Mouse (Mus musculus) embryonic facial prominence, embryonic 11.5 days (tissue): ENCODE measurements around the gene Cln6. TPM values are rescaled to one million over a fixed set of nuclear protein-coding genes. Genes with fewer than 3 reads are reported as not detected.

Experiments used
- ATAC-seq: fragments of 200-750 bp; cut with Nextera tagmentation; replicated peaks from 2 replicates; pipeline ENCODE4 v1.8.0; 2017; ENCODE audit warnings: low read depth; ENCODE audit not compliant: insufficient number of reproducible peaks, low FRiP score, low TSS enrichment
- DNase-seq: peaks from one replicate; pipeline ENCODE4 v3.0.0-alpha.2; 2015; ENCODE audit warnings: low spot score
- H3K27ac ChIP-seq: fragments of 300-500 bp; sonication (generic); replicated peaks from 2 replicates; pipeline ENCODE4 v1.5.1; 2014; ENCODE audit warnings: mild to moderate bottlenecking, low read depth, low read length, control low read depth
- H3K27me3 ChIP-seq: fragments of 300-500 bp; sonication (generic); 2 replicates; pipeline ENCODE4 v1.6.1; 2014; ENCODE audit warnings: mild to moderate bottlenecking, low read length, moderate library complexity, mixed read lengths; ENCODE audit not compliant: control insufficient read depth, insufficient read depth
- H3K36me3 ChIP-seq: fragments of 300-500 bp; sonication (generic); replicated peaks from 2 replicates; pipeline ENCODE4 v1.6.1; 2014; ENCODE audit warnings: low read depth, mild to moderate bottlenecking, low read length, moderate library complexity, mixed read lengths; ENCODE audit not compliant: control insufficient read depth, insufficient read depth
- H3K4me1 ChIP-seq: fragments of 300-500 bp; sonication (generic); 2 replicates; pipeline ENCODE4 v1.6.1; 2014; ENCODE audit warnings: low read length, mixed read lengths; ENCODE audit not compliant: control insufficient read depth, insufficient read depth
- H3K4me2 ChIP-seq: fragments of 300-500 bp; sonication (generic); 2 replicates; pipeline ENCODE4 v1.6.1; 2014; ENCODE audit warnings: low read depth, mild to moderate bottlenecking, control low read depth, low read length, moderate library complexity
- H3K4me3 ChIP-seq: fragments of 300-500 bp; sonication (generic); 2 replicates; pipeline ENCODE4 v1.5.1; 2014; ENCODE audit warnings: low read depth, low read length, control low read depth
- H3K9ac ChIP-seq: fragments of 300-500 bp; sonication (generic); replicated peaks from 2 replicates; pipeline ENCODE4 v1.6.1; 2014; ENCODE audit warnings: mild to moderate bottlenecking, control low read depth, low read length
- H3K9me3 ChIP-seq: fragments of 300-500 bp; sonication (generic); replicated peaks from 2 replicates; pipeline ENCODE4 v1.6.1; 2016; ENCODE audit warnings: mild to moderate bottlenecking, low read length, inconsistent platforms, mixed read lengths; ENCODE audit not compliant: control insufficient read depth
- WGBS: fragments of 180-500 bp; shearing (Covaris S2); extraction: QIAGEN DNeasy Blood & Tissue Kit; methylation state at CpG from one replicate; pipeline ENCODE4 v1.1.7; 2014; 5-methylcytosine and 5-hydroxymethylcytosine counted together
- polyA plus RNA-seq: library from polyadenylated mRNA; unstranded; fragments of >200 nt; fragmentation: Nextera tagmentation; extraction: Ambion mirVana; gene quantifications from 2 replicates; pipeline ENCODE4 v1.2.1, GENCODE M21; 2014

Cln6 gene
- polyA plus RNA-seq, 1 experiment from 2014 or later, result 9.2 TPM

DNA sequence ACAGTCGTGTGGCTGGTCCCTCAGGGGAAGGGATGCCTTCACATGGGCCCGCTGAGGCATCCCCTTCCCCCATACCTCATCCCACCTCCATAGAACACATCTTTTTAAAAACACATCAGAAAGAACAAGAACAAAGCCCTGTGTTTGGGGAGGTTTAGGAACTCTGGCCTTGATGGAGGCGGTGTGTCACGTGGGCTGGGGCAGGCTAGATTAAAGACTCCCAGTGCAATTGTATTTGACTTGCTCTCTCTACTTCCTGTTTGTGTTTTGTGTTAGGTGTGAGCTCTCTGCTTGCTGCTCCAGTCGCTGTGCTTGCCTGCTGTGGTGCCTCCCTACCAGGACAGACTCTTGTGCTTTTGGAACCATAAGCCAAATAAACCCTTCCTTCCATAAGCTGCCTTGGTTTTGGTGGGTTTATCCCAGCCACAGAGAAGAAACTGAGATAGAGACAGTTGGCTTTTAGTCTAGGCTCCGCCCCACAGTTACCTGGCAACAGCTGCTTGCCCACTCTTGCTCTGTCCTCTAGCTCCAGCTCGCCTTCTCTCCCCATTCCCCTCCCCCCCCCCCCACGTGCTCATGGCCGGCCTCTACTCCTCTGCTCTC is 12.7 kb upstream of the Cln6 start:
- 3% methylated on average over 9 of the region's 9 CpGs for WGBS
- Histone ChIP-seq H3K9me3 (no peaks in the 10 kb centered on the region), H3K9ac (no peak overlapping the region), H3K4me1 (0 out of 2 replicates have a peak, but pooled peaks cover 2% of the 10 kb centered on the region), H3K4me2 (no peak overlapping the region), H3K27ac (0 out of 2 replicates have a peak overlapping the region, but pooled peaks have one; percentile 38), H3K36me3 (no peaks in the 10 kb centered on the region), H3K4me3 (no peak overlapping the region), H3K27me3 (no peaks in the 10 kb centered on the region)
- peak; percentile 50 for DNase-seq
- peak; percentile 50; the same call in 1 of the 2 replicates for ATAC-seq

DNA sequence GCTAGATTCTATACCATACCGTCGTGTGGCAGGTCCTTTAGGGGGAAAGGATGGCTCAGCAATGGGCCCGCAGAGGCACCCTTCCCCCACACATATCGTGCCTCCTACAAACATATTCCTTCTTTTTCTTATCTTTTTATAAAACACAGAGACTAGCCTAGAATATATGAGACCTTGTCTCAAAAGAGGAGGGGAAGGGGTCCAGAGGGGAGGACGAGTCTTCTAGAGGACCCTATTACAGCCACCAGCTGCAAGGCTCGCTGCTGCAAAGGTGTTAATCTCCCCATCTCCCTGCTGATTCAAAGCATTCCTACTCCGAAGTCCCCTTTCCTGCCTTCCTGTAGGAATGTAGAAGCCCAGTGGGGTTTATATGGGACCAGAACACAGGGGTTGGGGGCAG is 12.1 kb upstream of the Cln6 start:
- H3K9me3 ChIP-seq, result no peaks in the 10 kb centered on the region
- no peak for ATAC-seq
- 0 out of 2 replicates have a peak overlapping the region, but pooled peaks have one; percentile 38 for H3K27ac ChIP-seq
- H3K9ac ChIP-seq, result no peak overlapping the region
- H3K4me1 ChIP-seq, result 0 out of 2 replicates have a peak, but pooled peaks cover 2% of the 10 kb centered on the region
- no peak overlapping the region for H3K4me3 ChIP-seq
- 5% methylated on average over 7 of the region's 7 CpGs for WGBS
- H3K27me3 ChIP-seq, result no peaks in the 10 kb centered on the region
- H3K36me3 ChIP-seq, result no peaks in the 10 kb centered on the region
- no peak overlapping the region for H3K4me2 ChIP-seq
- DNase-seq, result no peak

DNA sequence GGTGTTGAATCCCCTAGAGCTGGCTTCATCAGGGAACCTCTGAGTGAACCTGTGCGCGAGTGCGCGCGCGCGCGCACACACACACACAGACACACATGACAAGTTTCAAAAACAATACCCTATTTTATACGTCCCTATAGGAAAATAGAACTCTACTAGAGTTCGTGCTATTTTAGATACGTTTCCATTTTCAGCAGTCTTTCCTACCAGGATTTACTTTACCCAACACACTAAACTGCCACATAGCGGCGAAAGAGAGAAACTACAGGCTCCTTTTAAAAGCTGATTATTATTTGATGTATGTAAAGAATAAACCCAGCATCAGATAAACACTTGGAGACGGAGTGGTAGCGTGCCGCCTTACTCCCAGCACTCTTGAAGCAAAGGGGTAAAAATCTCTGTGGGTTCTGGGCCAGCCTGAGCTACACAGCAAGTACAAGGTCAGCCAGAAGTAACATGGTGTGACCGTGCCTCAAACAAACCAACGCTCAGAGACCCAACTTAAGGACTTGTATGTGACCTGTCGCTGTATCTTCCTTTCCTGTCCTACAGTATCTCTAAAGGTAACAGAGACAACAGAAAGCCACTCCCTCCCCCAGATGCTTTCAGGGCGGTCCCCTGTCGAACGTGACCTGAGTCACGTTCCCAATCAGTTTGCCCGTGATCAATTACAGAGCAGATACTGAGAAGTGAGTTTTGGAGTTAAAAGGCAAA is 10.5 kb upstream of the Cln6 start:
- Histone ChIP-seq H3K9ac (no peak overlapping the region), H3K4me3 (peak overlapping the region; percentile 22), H3K9me3 (no peaks in the 10 kb centered on the region), H3K36me3 (no peaks in the 10 kb centered on the region), H3K27me3 (no peaks in the 10 kb centered on the region), H3K4me2 (peak overlapping the region; percentile 37), H3K27ac (no peak overlapping the region), H3K4me1 (0 out of 2 replicates have a peak, but pooled peaks cover 2% of the 10 kb centered on the region)
- WGBS, result 3% methylated on average over 24 of the region's 24 CpGs
- DNase-seq (peak; percentile 78), ATAC-seq (no peak)

DNA sequence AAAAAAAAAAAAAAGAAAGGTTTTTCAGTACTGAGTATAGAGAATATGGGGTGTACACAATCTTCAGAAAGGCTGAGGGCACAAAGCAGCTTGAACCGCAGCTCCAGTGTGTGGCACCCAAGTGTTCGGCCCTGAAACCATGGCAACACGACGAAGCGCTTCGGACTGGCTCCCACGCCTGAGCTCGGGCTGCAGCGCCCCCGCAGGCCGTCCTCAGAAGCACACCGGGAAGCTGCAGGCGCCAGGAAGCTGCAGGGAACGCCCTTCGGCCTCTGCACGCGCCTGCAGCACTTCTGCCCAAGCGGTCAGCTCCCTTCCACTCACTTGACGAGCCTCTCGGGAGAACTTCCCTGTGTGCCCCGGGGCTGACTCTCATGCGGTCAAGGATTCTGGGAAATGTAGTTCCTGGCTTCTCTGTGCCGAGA is 9.9 kb upstream of the Cln6 start:
- no peaks in the 10 kb centered on the region for H3K36me3 ChIP-seq
- WGBS, result 0% methylated on average over 23 of the region's 23 CpGs
- H3K9me3 ChIP-seq, result no peaks in the 10 kb centered on the region
- peak overlapping the region; percentile 37 for H3K4me2 ChIP-seq
- H3K27ac ChIP-seq, result no peak overlapping the region
- peak overlapping the region; percentile 22 for H3K4me3 ChIP-seq
- H3K4me1 ChIP-seq, result 0 out of 2 replicates have a peak, but pooled peaks cover 2% of the 10 kb centered on the region
- no peaks in the 10 kb centered on the region for H3K27me3 ChIP-seq
- no peak overlapping the region for H3K9ac ChIP-seq
- DNase-seq, result peak; percentile 97
- peak; percentile 91 for ATAC-seq

DNA sequence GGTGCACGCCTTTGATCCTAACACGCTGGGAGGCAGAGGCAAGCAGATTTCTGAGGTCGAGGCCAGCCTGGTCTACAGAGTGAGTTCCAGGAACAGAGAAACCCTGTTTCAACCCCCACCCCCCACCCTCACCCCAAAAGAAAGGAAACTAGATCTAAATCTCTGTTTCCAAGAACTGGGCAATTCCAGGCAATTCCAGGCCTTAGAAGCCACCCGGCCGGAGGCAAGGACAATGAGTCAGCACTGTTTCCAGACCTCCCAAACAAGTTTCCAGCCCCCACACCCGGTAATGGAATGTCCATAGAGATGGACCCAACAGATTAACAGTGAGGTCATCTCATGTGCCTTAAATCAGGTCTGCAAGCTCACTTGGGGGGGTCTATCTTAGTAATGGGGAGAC is 8.7 kb upstream of the Cln6 start:
- 0 out of 2 replicates have a peak, but pooled peaks cover 2% of the 10 kb centered on the region for H3K4me1 ChIP-seq
- WGBS, result 80% methylated on average over 6 of the region's 6 CpGs

DNA sequence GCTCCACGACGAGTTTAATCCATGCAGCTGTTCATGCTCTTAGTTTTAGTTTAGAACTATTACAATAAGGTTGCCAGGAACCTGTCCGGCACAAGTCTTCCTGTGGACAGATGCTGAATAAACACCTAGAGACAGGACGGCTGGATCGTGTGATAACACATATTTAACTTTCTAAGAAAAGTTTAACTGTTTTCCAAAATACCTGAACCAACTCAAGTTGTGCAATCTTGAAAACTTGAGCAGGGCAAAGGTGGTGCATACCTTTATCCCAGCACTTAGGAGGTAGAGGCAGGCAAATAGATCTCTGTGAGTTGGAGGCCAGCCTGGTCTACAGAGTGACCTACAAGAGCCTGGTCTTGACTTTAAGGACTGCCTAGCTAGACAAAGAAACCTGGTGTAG is 3.7 kb upstream of the Cln6 start:
- Histone ChIP-seq H3K27me3 (no peaks in the 10 kb centered on the region), H3K36me3 (no peaks in the 10 kb centered on the region), H3K4me3 (no peak overlapping the region), H3K4me1 (peaks cover 3% of the 10 kb centered on the region; the same call in 1 of the 2 replicates), H3K9me3 (no peaks in the 10 kb centered on the region), H3K4me2 (no peak overlapping the region), H3K27ac (no peak overlapping the region), H3K9ac (no peak overlapping the region)
- DNase-seq, result no peak
- no peak for ATAC-seq
- WGBS, result 77% methylated on average over 5 of the region's 5 CpGs

More for the DNA sequence above, 8.7 kb upstream of the Cln6 start:
- H3K36me3 ChIP-seq, result no peaks in the 10 kb centered on the region
- no peak overlapping the region for H3K4me3 ChIP-seq
- no peak overlapping the region for H3K9ac ChIP-seq
- ATAC-seq (no peak), DNase-seq (no peak)
- no peaks in the 10 kb centered on the region for H3K27me3 ChIP-seq
- H3K4me2 ChIP-seq, result no peak overlapping the region
- no peak overlapping the region for H3K27ac ChIP-seq
- no peaks in the 10 kb centered on the region for H3K9me3 ChIP-seq

DNA sequence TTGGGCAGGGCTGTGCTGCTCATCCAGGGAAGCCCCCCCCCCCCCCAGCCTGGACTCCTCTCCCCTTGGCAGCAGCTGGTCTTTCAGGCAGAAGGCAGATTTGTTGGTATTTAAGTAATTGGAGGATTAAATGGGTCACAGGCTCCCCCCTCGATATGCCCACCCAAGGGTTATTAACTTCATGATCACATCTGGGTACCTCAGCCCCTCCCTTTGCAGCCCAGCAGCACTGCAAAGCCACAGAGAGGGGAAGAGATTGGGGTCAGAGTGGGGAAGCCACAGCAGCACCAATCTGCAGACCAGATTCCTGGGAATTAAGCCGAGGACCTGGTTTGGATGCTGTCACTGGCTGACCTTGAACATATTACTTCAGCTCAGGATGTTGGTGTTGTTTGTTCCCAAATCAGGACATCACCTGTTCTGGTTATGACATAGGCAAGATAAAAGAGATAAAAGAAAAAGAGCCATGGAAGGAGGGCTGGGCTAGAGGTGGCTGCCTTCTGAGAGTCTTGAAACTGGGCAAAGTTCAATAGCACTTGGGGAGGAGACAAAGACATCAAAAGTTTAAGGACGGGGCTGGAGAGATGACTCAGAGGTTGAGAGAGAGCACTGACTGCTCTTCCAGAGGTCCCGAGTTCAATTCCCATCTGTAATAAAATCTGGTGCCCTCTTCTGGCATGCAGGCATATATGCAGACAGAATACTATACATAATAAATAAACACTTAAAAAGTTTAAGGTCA is 2.7 kb upstream of the Cln6 start:
- H3K9ac ChIP-seq, result no peak overlapping the region
- H3K4me3 ChIP-seq, result no peak overlapping the region
- H3K36me3 ChIP-seq, result no peaks in the 10 kb centered on the region
- no peaks in the 10 kb centered on the region for H3K9me3 ChIP-seq
- H3K4me2 ChIP-seq, result no peak overlapping the region
- H3K27ac ChIP-seq, result no peak overlapping the region
- DNase-seq, result no peak
- no peaks in the 10 kb centered on the region for H3K27me3 ChIP-seq
- H3K4me1 ChIP-seq, result peaks cover 3% of the 10 kb centered on the region; the same call in 1 of the 2 replicates
- 58% methylated on average over 4 of the region's 4 CpGs for WGBS
- no peak for ATAC-seq
